In genomic region chr13:98722296-98722695, GRCm38 (mm10) we compare ENCODE assay signal across 19 mouse cellular contexts. TPM values are rescaled to one million over a fixed set of nuclear protein-coding genes. Genes with fewer than 3 reads are reported as not detected.
"Had no signal": no experiment of that assay in that cellular context is flagged by ENCODE, and none has a peak within 500 bp of the region (broad histone marks: within the 10 kb centered on the region; RNA-seq: fewer than 3 reads in every experiment).

No protein-coding gene starts in this region.

- H3K9ac ChIP-seq: limb, embryonic 12.5 days; lung, embryonic 14.5 days; neural tube, embryonic 13.5 days had no signal

- H3K27ac ChIP-seq: kidney, postnatal 0 days; limb, embryonic 12.5 days; neural tube, embryonic 13.5 days had no signal

- H3K4me1 ChIP-seq: limb, embryonic 12.5 days; neural tube, embryonic 13.5 days had no signal

- H3K27me3 ChIP-seq: limb, embryonic 12.5 days; megakaryocyte, embryonic 14.5 days; neural tube, embryonic 13.5 days had no signal

- ATAC-seq: midbrain, embryonic 16.5 days had no signal

- DNase-seq: kidney, postnatal 36 days; layer of hippocampus, adult 9-11 months; layer of hippocampus, postnatal 36 days; lung, embryonic 14.5 days; lung, postnatal 10 days; lung, postnatal 4 days; retina, postnatal 1 day; right cerebral cortex, postnatal 4 days; spleen, adult 18-20 months; thymus, adult 2 months; thymus, postnatal 25 days had no signal

- H3K4me3 ChIP-seq: limb, embryonic 12.5 days; megakaryocyte, embryonic 14.5 days; neural tube, embryonic 13.5 days had no signal

- H3K4me2 ChIP-seq: limb, embryonic 12.5 days; lung, embryonic 14.5 days; midbrain, embryonic 11.5 days; neural tube, embryonic 13.5 days had no signal

- H3K9me3 ChIP-seq: limb, embryonic 12.5 days; neural tube, embryonic 13.5 days had no signal

RNA-seq across cellular contexts. Expression of gene Tmem171, which starts 27.7 kb away (rescaled TPM):
- total RNA-seq: left cerebral cortex, postnatal 36 days; liver, adult 2 months had no signal
- polyA plus RNA-seq: midbrain, embryonic 11.5 days; midbrain, embryonic 16.5 days; neural tube, embryonic 13.5 days had no signal
